Mouse (Mus musculus) forebrain, embryonic 11.5 days (tissue): ENCODE measurements around the gene Olfr1423. TPM values are rescaled to one million over a fixed set of nuclear protein-coding genes. Genes with fewer than 3 reads are reported as not detected.
"Not testable (repeated sequence)": the region's sequence is repeated elsewhere in the genome, so short reads cannot be mapped to it uniquely, and the experiment has no call there.

ENCODE experiments used
- ATAC-seq: fragments of 200-750 bp; cut with Nextera tagmentation; replicated peaks from 2 replicates; pipeline ENCODE4 v1.8.0; 2017; ENCODE audit warnings: moderate TSS enrichment; ENCODE audit not compliant: low FRiP score
- DNase-seq: peaks from one replicate; pipeline ENCODE4 v3.0.0-alpha.2; 2017; ENCODE audit warnings: low spot score
- H3K27ac ChIP-seq: fragments of 300-500 bp; sonication (generic); 2 replicates; pipeline ENCODE4 v1.5.1; 2014; ENCODE audit warnings: low read depth, low read length
- H3K27me3 ChIP-seq: fragments of 300-500 bp; sonication (generic); 2 replicates; pipeline ENCODE4 v1.6.1; 2014; ENCODE audit warnings: mild to moderate bottlenecking, low read length, mixed read lengths; ENCODE audit not compliant: control insufficient read depth, insufficient read depth
- H3K36me3 ChIP-seq: fragments of 300-500 bp; sonication (generic); 2 replicates; pipeline ENCODE4 v1.6.1; 2014; ENCODE audit warnings: mild to moderate bottlenecking, low read length, moderate library complexity, mixed read lengths; ENCODE audit not compliant: control insufficient read depth, insufficient read depth
- H3K4me1 ChIP-seq: fragments of 300-500 bp; sonication (generic); replicated peaks from 2 replicates; pipeline ENCODE4 v1.6.1; 2014; ENCODE audit warnings: low read length, mixed read lengths; ENCODE audit not compliant: control insufficient read depth, insufficient read depth
- H3K4me2 ChIP-seq: fragments of 300-500 bp; sonication (generic); 2 replicates; pipeline ENCODE4 v1.6.1; 2014; ENCODE audit warnings: low read depth, mild to moderate bottlenecking, low read length, moderate library complexity, mixed read lengths; ENCODE audit not compliant: severe bottlenecking
- H3K4me3 ChIP-seq: fragments of 300-500 bp; sonication (generic); 2 replicates; pipeline ENCODE4 v1.5.1; 2014; ENCODE audit warnings: low read depth, low read length
- H3K9ac ChIP-seq: fragments of 300-500 bp; sonication (generic); 2 replicates; pipeline ENCODE4 v1.6.1; 2014; ENCODE audit warnings: low read length
- H3K9me3 ChIP-seq: fragments of 300-500 bp; sonication (generic); 2 replicates; pipeline ENCODE4 v1.6.1; 2016; ENCODE audit warnings: low read length, mixed read lengths; ENCODE audit not compliant: control insufficient read depth
- WGBS: fragments of 180-500 bp; shearing (Covaris S2); extraction: QIAGEN DNeasy Blood & Tissue Kit; methylation state at CpG from one replicate; pipeline ENCODE4 v1.1.7; 2014; 5-methylcytosine and 5-hydroxymethylcytosine counted together
- polyA plus RNA-seq: library from polyadenylated mRNA; unstranded; fragments of >200 nt; fragmentation: Nextera tagmentation; extraction: Ambion mirVana; gene quantifications from 2 replicates; pipeline ENCODE4 v1.2.1, GENCODE M21; 2014

Olfr1423 gene
- polyA plus RNA-seq: not detected in 2 replicates

- H3K9me3 ChIP-seq: no peaks in the 10 kb centered on the region
- no peak within 1 kb of the TSS for H3K9ac ChIP-seq
- no peaks in the 10 kb centered on the region for H3K27me3 ChIP-seq
- WGBS: 73% methylated on average over 2 of the region's 2 CpGs
- no peaks in the 10 kb centered on the region for H3K36me3 ChIP-seq
- DNase-seq (no peak), ATAC-seq (no peak)
- H3K4me3 ChIP-seq: no peak within 1 kb of the TSS
- no peak within 1 kb of the TSS for H3K4me2 ChIP-seq
- H3K27ac ChIP-seq: no peak within 1 kb of the TSS
- H3K4me1 ChIP-seq: no peaks in the 10 kb centered on the region
Observed at GRCm38 (mm10) chr19:12041217-12041616, at the start of gene Olfr1423. Gene Olfr1423, minus strand, starts transcription at chr19:12041317.

GRCm38 (mm10) chr19:12077631-12078030 is 36.5 kb upstream of the Olfr1423 start, which contains the start of gene Olfr1425:
Gene Olfr1425, minus strand, starts transcription at chr19:12077731.
- H3K9me3 ChIP-seq, H3K9ac ChIP-seq, H3K27ac ChIP-seq, H3K4me1 ChIP-seq, H3K4me2 ChIP-seq, DNase-seq, H3K4me3 ChIP-seq, H3K36me3 ChIP-seq, H3K27me3 ChIP-seq, ATAC-seq: not testable (repeated sequence)
- WGBS: 85% methylated on average over 4 of the region's 4 CpGs

DNA sequence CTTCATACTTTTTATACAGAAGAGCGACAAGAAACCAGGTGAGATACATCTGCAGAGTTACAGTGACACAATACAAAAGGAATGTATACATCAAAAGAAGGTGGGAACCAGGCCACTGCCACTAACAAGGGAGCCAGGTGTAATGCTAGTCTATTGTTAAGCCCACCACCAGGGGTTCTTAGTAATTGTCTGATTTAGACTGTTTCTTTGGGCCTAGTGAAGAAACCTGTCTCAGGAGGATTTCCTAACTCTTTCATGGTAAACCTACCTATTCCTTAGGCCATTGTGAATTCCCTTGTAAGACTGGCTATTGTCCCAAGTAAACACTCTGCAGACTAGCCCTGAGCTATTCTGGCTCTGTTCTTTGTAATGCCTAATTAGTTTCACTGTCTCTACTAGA is 28.4 kb upstream of the Olfr1423 start:
- H3K9me3 ChIP-seq, H3K27me3 ChIP-seq, H3K4me1 ChIP-seq, H3K27ac ChIP-seq, H3K4me2 ChIP-seq, H3K9ac ChIP-seq, DNase-seq, ATAC-seq, H3K4me3 ChIP-seq, H3K36me3 ChIP-seq: not testable (repeated sequence)
- WGBS: 75% methylated on average over 1 of the region's 1 CpGs

- H3K27ac ChIP-seq, H3K9ac ChIP-seq, H3K27me3 ChIP-seq, H3K4me1 ChIP-seq, H3K4me3 ChIP-seq, DNase-seq, ATAC-seq, H3K4me2 ChIP-seq, H3K9me3 ChIP-seq, H3K36me3 ChIP-seq: not testable (repeated sequence)
- WGBS: 78% methylated on average over 1 of the region's 1 CpGs
Observed at GRCm38 (mm10) chr19:12067806-12068205, 26.7 kb upstream of the Olfr1423 start.

GRCm38 (mm10) chr19:12062582-12062981 is 21.5 kb upstream of the Olfr1423 start, which contains the start of gene Olfr1424:
Gene Olfr1424, minus strand, starts transcription at chr19:12062682.
- H3K4me1 ChIP-seq, H3K27ac ChIP-seq, ATAC-seq, H3K4me3 ChIP-seq, H3K9ac ChIP-seq, H3K9me3 ChIP-seq, DNase-seq, H3K4me2 ChIP-seq, H3K27me3 ChIP-seq, H3K36me3 ChIP-seq: not testable (repeated sequence)
- WGBS: 94% methylated on average over 1 of the region's 1 CpGs

DNA sequence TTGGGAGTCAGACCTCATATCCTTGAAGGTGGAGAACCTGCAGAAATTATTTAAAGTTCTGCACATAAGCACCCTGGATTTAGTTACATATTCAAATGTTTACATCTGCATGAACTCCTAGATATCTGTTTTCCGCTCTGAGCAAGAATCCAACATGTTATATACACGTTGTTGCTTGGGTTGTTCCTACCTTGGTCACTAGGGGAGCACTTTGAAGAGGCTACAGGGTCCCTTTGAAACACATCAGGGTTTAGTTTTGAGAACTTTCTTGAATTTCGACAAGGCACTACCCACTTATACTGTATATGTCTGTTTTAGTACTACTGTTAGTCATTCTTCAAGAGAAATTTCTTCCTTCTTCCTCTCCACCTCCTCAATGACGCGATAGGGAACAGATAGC is 2.0 kb upstream of the Olfr1423 start:
- Histone ChIP-seq H3K4me2 (no peak overlapping the region), H3K27ac (no peak overlapping the region), H3K4me3 (no peak overlapping the region), H3K27me3 (no peaks in the 10 kb centered on the region), H3K4me1 (no peaks in the 10 kb centered on the region), H3K9ac (no peak overlapping the region), H3K36me3 (no peaks in the 10 kb centered on the region), H3K9me3 (no peaks in the 10 kb centered on the region)
- ATAC-seq: no peak
- WGBS: 90% methylated on average over 5 of the region's 5 CpGs
- DNase-seq: no peak

- H3K4me2 ChIP-seq: no peak overlapping the region
- no peak overlapping the region for H3K27ac ChIP-seq
- ATAC-seq (no peak), DNase-seq (no peak)
- H3K36me3 ChIP-seq: no peaks in the 10 kb centered on the region
- no peaks in the 10 kb centered on the region for H3K4me1 ChIP-seq
- H3K9ac ChIP-seq: no peak overlapping the region
- no peaks in the 10 kb centered on the region for H3K9me3 ChIP-seq
- H3K27me3 ChIP-seq: no peaks in the 10 kb centered on the region
- H3K4me3 ChIP-seq: no peak overlapping the region
Observed at GRCm38 (mm10) chr19:12037727-12038126, 3.4 kb downstream of the Olfr1423 start.

DNA sequence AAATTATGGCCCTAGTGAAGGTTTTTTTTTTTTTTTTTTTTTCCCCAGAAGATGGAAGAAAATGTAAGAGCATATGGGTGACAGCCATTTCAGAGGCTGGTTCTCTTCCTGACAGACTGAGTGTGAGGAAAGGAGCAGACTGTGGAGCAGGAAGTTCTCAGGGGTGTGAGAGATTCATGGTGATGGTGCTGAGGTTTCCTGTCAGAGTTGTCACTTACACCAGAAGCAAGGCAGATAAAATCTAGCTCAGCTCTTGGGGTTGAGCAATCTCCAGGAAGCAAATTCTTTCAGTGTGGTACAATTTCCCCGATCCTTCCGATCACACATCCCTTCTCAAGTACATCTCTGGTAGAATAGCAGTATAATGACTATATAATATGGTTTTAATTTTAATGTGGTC is 14.5 kb downstream of the Olfr1423 start:
- Histone ChIP-seq H3K9ac (no peak overlapping the region), H3K9me3 (no peaks in the 10 kb centered on the region), H3K4me1 (no peaks in the 10 kb centered on the region), H3K4me3 (no peak overlapping the region), H3K27me3 (no peaks in the 10 kb centered on the region), H3K4me2 (no peak overlapping the region), H3K27ac (no peak overlapping the region), H3K36me3 (no peaks in the 10 kb centered on the region)
- no peak for ATAC-seq
- DNase-seq: no peak
- 92% methylated on average over 2 of the region's 2 CpGs for WGBS

GRCm38 (mm10) chr19:12025333-12025732 is 15.8 kb downstream of the Olfr1423 start:
- H3K27ac ChIP-seq: no peak overlapping the region
- H3K36me3 ChIP-seq: no peaks in the 10 kb centered on the region
- H3K4me1 ChIP-seq: no peaks in the 10 kb centered on the region
- no peak overlapping the region for H3K9ac ChIP-seq
- DNase-seq (no peak), ATAC-seq (no peak)
- no peaks in the 10 kb centered on the region for H3K27me3 ChIP-seq
- no peak overlapping the region for H3K4me2 ChIP-seq
- WGBS: 87% methylated on average over 3 of the region's 3 CpGs
- H3K4me3 ChIP-seq: no peak overlapping the region
- no peaks in the 10 kb centered on the region for H3K9me3 ChIP-seq
